Mouse (Mus musculus) kidney, adult 9 months (tissue): Measurements from ENCODE around the gene Mt2.
A peak's percentile ranks its signal among the peaks of the same experiment; 100 is the strongest.
"Not testable (repeated sequence)": the region's sequence is repeated elsewhere in the genome, so short reads cannot be mapped to it uniquely, and the experiment has no call there.

Experiments
- DNase-seq: peaks from one replicate; pipeline ENCODE4 v3.0.0; 2022

Gene Mt2

GRCm38 (mm10) chr8:94172075-94172808 lies at the start of gene Mt2:
Gene Mt2, plus strand, starts transcription at chr8:94172664.
- peak; percentile 76 for DNase-seq

GRCm38 (mm10) chr8:94122711-94123468 lies 49.6 kb upstream of the Mt2 start:
- DNase-seq = no peak

DNA sequence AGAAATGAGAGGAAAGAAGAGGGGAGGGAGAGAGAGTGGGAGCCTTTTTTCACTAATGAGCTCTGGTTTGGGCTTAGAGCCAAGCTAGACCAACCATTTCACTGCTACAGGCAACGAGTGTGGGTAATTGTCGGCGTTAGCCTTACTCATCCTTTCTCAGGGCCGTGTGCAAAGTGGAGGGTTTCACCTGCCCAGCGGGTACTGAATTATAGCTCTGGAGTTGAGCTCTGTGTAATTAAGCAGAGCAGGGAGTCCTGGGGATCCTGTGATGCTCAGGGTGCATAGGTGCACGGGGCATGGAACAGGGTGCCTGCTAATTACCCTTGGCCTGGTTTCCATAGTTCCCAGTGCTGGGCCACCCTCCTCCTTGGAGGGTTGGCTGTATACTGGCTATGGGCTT lies 44.8 kb upstream of the Mt2 start:
- DNase-seq = no peak

DNA sequence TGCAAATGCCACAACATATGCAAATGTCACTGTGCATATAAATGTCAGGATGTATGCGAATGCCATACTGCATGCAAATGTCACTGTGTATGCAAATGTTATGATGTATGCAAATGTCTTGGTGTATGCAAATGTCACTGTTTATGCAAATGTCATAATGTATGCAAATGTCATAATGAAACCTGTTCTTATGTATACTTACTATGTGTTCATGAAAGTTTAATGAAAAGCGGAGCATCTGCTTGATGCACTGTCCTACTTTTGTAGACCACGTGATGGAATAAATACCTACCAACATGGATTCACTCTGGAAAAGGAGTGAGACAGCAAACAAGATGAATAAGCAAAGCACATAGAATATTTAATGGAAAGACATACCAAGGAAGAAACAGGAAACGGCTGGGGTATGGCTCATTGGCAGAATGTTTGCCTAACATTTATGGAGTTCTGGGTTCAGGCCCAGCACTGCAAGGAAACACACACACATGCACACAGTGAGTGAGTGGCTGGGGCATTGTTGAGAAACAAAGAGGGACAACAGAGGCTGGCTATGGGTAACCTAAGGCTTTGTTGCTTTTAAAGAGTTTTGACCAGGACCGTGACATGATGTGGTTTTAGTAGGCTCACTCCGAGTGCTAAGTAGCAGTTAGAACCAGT lies 43.2 kb upstream of the Mt2 start:
- no peak for DNase-seq

- no peak for DNase-seq
Observed at GRCm38 (mm10) chr8:94130126-94130525, 42.3 kb upstream of the Mt2 start.

DNA sequence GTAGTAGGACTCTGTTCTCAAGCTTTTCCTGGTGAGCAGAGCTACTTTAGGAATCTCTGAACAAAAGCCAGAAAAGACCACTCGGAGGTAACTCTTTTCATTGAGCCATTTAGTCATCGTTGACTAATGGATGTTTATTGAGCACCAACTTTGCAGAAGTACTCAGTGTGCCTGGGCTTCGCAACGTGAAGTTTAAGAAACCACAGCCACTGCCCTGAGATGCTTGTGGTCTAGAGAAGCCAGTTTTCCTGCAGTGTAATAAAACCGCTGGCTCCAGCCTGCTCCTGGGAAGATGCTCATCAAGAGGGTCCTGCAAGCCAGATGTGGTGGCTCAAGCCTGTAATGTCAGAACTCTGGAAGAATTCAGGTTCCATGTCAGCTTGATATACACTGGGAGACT lies 40.4 kb upstream of the Mt2 start:
- no peak for DNase-seq

DNA sequence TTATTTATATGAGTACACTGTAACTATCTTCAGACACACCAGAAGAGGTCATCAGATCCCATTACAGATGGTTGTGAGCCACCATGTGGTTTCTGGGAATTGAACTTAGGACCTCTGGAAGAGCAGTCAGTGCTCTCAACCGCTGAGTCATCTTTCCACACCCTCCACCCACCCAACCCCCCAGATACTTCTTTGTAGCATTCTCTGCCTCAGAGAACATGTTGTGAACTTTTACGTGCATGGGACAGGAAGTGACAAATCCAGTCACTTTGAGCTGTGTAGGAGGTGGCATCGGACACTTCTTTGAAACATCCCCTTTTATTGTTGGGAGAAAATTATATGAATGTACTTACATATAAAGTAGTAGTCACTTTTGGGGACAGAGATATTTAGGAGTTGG lies 37.9 kb upstream of the Mt2 start:
- not testable (repeated sequence) for DNase-seq

DNA sequence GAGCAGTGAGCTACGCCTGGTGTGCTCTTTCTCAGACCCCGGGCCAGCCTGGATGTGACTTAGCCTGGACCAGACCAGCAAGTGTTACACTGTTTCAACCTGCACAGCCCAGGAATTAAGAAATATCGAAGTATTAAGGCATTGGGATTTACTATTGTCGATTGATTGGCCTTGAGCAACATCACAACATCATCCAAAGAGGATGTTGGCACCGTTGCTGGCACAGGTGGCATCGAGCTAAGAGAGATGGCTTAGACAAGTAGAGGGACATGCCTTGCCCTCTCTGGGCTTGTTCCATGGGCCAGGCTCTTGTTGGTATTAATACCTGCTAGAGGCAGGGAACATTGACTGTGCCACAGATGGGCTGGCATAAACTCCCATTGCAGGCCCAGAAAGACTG lies 36.9 kb upstream of the Mt2 start:
- DNase-seq = no peak

DNA sequence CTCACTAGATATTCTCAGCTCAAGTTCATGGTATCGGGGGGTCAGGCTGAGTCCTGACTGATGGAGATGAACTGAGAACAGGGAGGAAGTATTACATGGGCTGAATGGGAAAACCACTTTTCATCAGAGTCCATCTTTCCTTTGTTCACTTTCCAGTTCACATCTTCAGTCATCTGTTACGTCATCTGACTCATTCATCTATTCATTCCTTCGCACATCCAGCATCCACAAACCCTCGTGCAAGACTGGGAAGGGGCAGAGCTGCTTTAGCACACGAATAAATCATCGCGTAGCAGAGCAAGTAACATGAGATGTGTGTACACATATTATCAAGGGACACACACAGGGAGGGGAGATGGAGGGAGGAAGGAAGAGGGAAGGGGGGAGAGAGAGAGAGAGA lies 36.3 kb upstream of the Mt2 start:
- no peak for DNase-seq

DNA sequence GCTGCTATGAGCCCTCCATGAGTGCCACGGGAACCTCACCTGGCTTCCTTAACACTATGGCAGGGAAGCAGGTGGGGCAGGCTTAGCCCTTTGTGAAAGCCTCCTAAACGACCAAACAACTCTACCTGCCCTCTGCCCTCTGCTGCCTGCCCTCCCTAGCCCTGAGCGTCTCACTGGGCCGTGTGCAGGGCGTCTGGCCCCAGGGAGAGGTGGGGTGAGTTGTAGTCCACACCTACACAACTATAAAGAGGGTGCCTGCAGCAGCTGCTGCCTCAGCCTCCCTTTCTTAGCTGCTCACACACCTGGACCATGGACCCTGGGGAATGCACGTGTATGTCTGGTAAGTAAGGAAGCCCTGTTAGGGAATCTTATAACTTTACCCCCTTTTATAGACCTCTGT lies 35.5 kb upstream of the Mt2 start, which contains the start of gene Mt4:
Gene Mt4 (plus strand): TSS at position 265 of the 400 bp plus-strand sequence.
- DNase-seq = no peak

GRCm38 (mm10) chr8:94140266-94140795 lies 32.1 kb upstream of the Mt2 start:
- DNase-seq = no peak

DNA sequence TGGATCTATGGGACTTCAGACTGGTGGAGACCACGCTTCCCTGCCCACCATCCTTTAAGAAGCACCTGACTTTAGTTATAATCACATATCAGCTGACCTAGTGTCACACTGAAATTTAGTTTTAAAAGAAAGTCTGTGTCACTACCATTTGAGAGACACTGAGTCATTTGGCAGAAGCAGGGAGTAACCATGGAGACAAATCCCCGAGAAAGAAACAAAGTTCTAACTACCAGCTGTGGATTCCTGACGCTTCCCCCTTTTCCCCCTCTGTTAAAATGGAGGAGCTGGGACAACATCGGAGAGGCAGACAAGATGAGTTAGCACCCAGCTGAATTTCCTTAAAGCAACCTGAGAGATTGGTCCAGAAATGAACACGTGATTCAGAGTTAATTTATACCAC lies 24.2 kb upstream of the Mt2 start:
- no peak for DNase-seq

GRCm38 (mm10) chr8:94150925-94151324 lies 21.5 kb upstream of the Mt2 start:
- no peak for DNase-seq

- DNase-seq = no peak
Observed at GRCm38 (mm10) chr8:94152513-94153300, 19.8 kb upstream of the Mt2 start, which contains the start of gene Mt3. Gene Mt3, plus strand, starts transcription at chr8:94152607.

DNA sequence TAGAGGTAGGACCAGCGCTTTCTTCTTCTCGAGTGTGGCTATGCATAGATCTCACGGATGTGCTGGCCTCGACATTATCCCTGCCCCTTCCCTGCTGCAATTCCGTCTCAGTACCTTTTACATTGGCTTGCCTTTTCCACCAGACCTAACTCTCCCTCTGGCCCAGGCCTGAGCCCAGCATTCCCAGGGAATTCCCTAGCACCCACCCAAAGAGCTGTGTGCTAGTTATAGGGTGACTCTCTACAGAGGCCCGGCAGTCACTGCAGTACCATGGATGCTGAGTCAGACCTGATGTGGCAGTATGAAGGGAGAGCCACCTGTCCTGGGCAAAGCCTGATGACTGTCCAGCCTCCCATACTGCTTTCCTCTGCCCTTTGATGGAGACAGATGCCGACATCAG lies 19.0 kb upstream of the Mt2 start:
- no peak for DNase-seq

- no peak for DNase-seq
Observed at GRCm38 (mm10) chr8:94154537-94154936, 17.9 kb upstream of the Mt2 start.

DNA sequence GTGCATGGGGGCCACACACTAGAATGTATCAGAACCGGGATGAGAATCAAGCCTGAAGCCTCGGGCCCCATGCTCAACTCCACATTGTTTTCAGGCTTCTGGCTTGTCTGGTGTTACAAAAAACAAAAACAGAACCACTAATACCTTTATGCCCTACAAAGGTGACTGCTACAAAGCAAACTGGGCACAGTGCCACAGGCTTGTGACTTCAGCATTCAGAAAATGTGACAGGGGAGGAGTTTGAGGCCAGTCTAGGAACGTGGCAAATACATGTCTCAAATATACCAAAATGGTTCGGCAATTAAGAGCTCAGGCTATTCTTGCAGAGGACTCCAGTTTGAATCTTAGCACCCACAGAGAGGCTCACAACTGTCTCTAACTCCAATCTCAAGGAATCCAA lies 16.4 kb upstream of the Mt2 start:
- DNase-seq = peak; percentile 33

DNA sequence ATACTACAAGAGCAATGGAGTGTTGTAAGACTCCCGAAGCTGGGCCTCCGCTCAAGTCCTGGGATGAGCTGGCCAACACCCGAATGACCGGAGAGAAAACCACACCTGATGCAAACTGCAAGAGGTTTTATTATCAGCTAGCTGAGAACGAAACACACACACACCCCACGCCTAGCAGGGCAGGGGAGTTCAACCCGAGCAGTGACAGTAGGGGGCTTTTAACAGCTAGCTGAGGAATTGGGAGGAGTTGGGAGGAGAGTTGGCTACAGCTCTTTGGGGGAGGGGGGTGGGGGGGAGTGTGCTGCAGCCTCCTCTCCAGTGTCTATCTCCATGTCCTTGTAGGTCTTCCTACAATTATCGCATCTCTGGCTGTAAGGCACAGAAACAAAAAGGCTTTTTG lies 6.7 kb upstream of the Mt2 start:
- DNase-seq = not testable (repeated sequence)

DNA sequence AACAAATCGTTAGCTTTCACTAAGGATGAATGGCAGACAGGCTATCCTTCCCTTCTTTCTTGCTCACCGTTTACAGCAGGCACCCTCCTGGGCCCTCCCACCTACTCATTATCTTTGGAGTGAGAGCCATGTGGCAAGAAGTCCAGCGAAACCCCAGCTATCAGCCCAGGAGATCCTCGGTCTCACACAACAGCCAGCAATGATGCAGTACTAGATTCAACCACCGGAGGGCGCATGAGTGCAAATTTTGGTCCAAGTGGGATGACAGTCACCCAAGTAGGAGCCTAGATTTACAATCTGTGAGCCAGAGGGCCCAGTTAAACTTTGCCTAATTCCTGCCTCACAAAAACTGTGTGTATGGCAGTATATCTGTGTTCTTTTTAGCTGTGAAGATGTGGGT lies 5.2 kb upstream of the Mt2 start:
- peak; percentile 93 for DNase-seq

- no peak for DNase-seq
Observed at GRCm38 (mm10) chr8:94169547-94169946, 2.9 kb upstream of the Mt2 start.

DNA sequence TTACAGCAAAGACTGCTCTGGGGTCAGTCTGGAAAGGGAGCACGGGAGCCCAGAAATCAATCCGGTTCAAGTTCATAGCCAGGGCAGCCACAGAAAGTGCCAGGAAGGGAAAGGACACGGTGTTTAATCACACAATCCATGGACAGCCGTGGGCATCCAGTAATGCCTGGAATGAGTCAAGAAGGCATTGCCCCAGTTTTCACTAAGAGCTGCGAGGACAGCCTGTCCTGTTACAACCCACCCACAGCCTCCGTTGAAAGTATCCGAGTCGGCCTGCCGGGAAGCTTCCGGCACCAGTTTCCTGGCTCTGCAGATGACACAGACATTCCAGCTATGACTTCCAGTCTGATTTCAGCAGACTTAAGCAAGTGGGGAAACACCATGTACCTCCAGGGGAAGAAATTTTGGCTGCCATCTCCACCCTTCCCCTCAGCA lies 1.1 kb upstream of the Mt2 start:
- DNase-seq = peak; percentile 57
